Mouse (Mus musculus): Measurements from ENCODE around the gene E130309D02Rik. TPM values are rescaled to one million over a fixed set of nuclear protein-coding genes. Genes with fewer than 3 reads are reported as not detected.

The E130309D02Rik gene
- polyA plus RNA-seq, 1 experiment: 18.1 TPM

GRCm38 (mm10) chr5:143269363-143270150, 45.6 kb downstream of the E130309D02Rik start, which contains the start of gene Zfp316:
Gene Zfp316, minus strand, starts transcription at chr5:143270022.
- H3K4me3 ChIP-seq (ENCODE audit: insufficient read depth, low read depth, low read length): peak within 1 kb of the TSS; percentile 76
- TF ChIP-seq CTCF (conservative IDR thresholded peaks at IDR 0.05; ENCODE audit: insufficient read depth, insufficient read length, low read depth, low read length) (no peak), POLR2A (IDR thresholded peaks at IDR 0.05; ENCODE audit: low read depth, low read length) (peak; percentile 68)
- peak; percentile 73 for DNase-seq
- no peaks in the 10 kb centered on the region for H3K27me3 ChIP-seq (replicated peaks; ENCODE audit: control insufficient read depth, insufficient read depth, low read length)
- WGBS: under 1% methylated on average over 79 of the region's 79 CpGs
- H3K36me3 ChIP-seq (ENCODE audit: control insufficient read depth, insufficient read depth, low read length): no peaks in the 10 kb centered on the region
- H3K27ac ChIP-seq (ENCODE audit: insufficient read depth, low read depth, low read length): no peak within 1 kb of the TSS
- H3K4me1 ChIP-seq (ENCODE audit: control insufficient read depth, insufficient read depth, low read length): no peaks in the 10 kb centered on the region

- no peaks in the 10 kb centered on the region for H3K4me1 ChIP-seq (ENCODE audit: control insufficient read depth, insufficient read depth, low read length)
- H3K27me3 ChIP-seq (replicated peaks; ENCODE audit: control insufficient read depth, insufficient read depth, low read length): no peaks in the 10 kb centered on the region
- H3K27ac ChIP-seq (ENCODE audit: insufficient read depth, low read depth, low read length): no peak overlapping the region
- TF ChIP-seq POLR2A (IDR thresholded peaks at IDR 0.05; ENCODE audit: low read depth, low read length): no peak
- TF ChIP-seq CTCF (conservative IDR thresholded peaks at IDR 0.05; ENCODE audit: insufficient read depth, insufficient read length, low read depth, low read length): no peak
- 25% methylated on average over 8 of the region's 8 CpGs for WGBS
- no peak for DNase-seq
- no peaks in the 10 kb centered on the region for H3K36me3 ChIP-seq (ENCODE audit: control insufficient read depth, insufficient read depth, low read length)
- H3K4me3 ChIP-seq (ENCODE audit: insufficient read depth, low read depth, low read length): peak overlapping the region; percentile 76
Measured at GRCm38 (mm10) chr5:143268985-143269362, 46.2 kb downstream of the E130309D02Rik start.

- TF ChIP-seq CTCF (conservative IDR thresholded peaks at IDR 0.05; ENCODE audit: insufficient read depth, insufficient read length, low read depth, low read length) (no peak), POLR2A (IDR thresholded peaks at IDR 0.05; ENCODE audit: low read depth, low read length) (no peak)
- Histone ChIP-seq H3K27ac (ENCODE audit: insufficient read depth, low read depth, low read length) (no peak overlapping the region), H3K36me3 (ENCODE audit: control insufficient read depth, insufficient read depth, low read length) (no peaks in the 10 kb centered on the region), H3K4me1 (ENCODE audit: control insufficient read depth, insufficient read depth, low read length) (no peaks in the 10 kb centered on the region), H3K27me3 (replicated peaks; ENCODE audit: control insufficient read depth, insufficient read depth, low read length) (no peaks in the 10 kb centered on the region), H3K4me3 (ENCODE audit: insufficient read depth, low read depth, low read length) (no peak overlapping the region)
- no peak for DNase-seq
- WGBS: 95% methylated on average over 6 of the region's 6 CpGs
Measured at GRCm38 (mm10) chr5:143266794-143267193, 48.4 kb downstream of the E130309D02Rik start.

- TF ChIP-seq CTCF (conservative IDR thresholded peaks at IDR 0.05; ENCODE audit: insufficient read depth, insufficient read length, low read depth, low read length) (no peak), POLR2A (IDR thresholded peaks at IDR 0.05; ENCODE audit: low read depth, low read length) (no peak)
- 35% methylated on average over 1 of the region's 1 CpGs for WGBS
- Histone ChIP-seq H3K4me1 (ENCODE audit: control insufficient read depth, insufficient read depth, low read length) (no peaks in the 10 kb centered on the region), H3K27ac (ENCODE audit: insufficient read depth, low read depth, low read length) (no peak overlapping the region), H3K27me3 (replicated peaks; ENCODE audit: control insufficient read depth, insufficient read depth, low read length) (no peaks in the 10 kb centered on the region), H3K36me3 (ENCODE audit: control insufficient read depth, insufficient read depth, low read length) (no peaks in the 10 kb centered on the region), H3K4me3 (ENCODE audit: insufficient read depth, low read depth, low read length) (no peak overlapping the region)
- DNase-seq: no peak
Measured at GRCm38 (mm10) chr5:143265409-143265808, 49.8 kb downstream of the E130309D02Rik start.

GRCm38 (mm10) chr5:143264689-143265088, 50.5 kb downstream of the E130309D02Rik start:
- H3K4me1 ChIP-seq (ENCODE audit: control insufficient read depth, insufficient read depth, low read length): no peaks in the 10 kb centered on the region
- TF ChIP-seq POLR2A (IDR thresholded peaks at IDR 0.05; ENCODE audit: low read depth, low read length) (no peak), CTCF (conservative IDR thresholded peaks at IDR 0.05; ENCODE audit: insufficient read depth, insufficient read length, low read depth, low read length) (no peak)
- no peak overlapping the region for H3K4me3 ChIP-seq (ENCODE audit: insufficient read depth, low read depth, low read length)
- 88% methylated on average over 10 of the region's 10 CpGs for WGBS
- no peaks in the 10 kb centered on the region for H3K36me3 ChIP-seq (ENCODE audit: control insufficient read depth, insufficient read depth, low read length)
- no peak for DNase-seq
- no peaks in the 10 kb centered on the region for H3K27me3 ChIP-seq (replicated peaks; ENCODE audit: control insufficient read depth, insufficient read depth, low read length)
- H3K27ac ChIP-seq (ENCODE audit: insufficient read depth, low read depth, low read length): no peak overlapping the region

GRCm38 (mm10) chr5:143261636-143262035, 53.5 kb downstream of the E130309D02Rik start:
- WGBS: 92% methylated on average over 8 of the region's 8 CpGs
- DNase-seq: no peak
- Histone ChIP-seq H3K27me3 (replicated peaks; ENCODE audit: control insufficient read depth, insufficient read depth, low read length) (no peaks in the 10 kb centered on the region), H3K4me1 (ENCODE audit: control insufficient read depth, insufficient read depth, low read length) (no peaks in the 10 kb centered on the region), H3K4me3 (ENCODE audit: insufficient read depth, low read depth, low read length) (no peak overlapping the region), H3K27ac (ENCODE audit: insufficient read depth, low read depth, low read length) (no peak overlapping the region), H3K36me3 (ENCODE audit: control insufficient read depth, insufficient read depth, low read length) (no peaks in the 10 kb centered on the region)
- no peak for TF ChIP-seq POLR2A (IDR thresholded peaks at IDR 0.05; ENCODE audit: low read depth, low read length)
- no peak for TF ChIP-seq CTCF (conservative IDR thresholded peaks at IDR 0.05; ENCODE audit: insufficient read depth, insufficient read length, low read depth, low read length)

- no peak for DNase-seq
- H3K27me3 ChIP-seq (replicated peaks; ENCODE audit: control insufficient read depth, insufficient read depth, low read length): no peaks in the 10 kb centered on the region
- WGBS: 95% methylated on average over 5 of the region's 5 CpGs
- no peak overlapping the region for H3K27ac ChIP-seq (ENCODE audit: insufficient read depth, low read depth, low read length)
- no peak overlapping the region for H3K4me3 ChIP-seq (ENCODE audit: insufficient read depth, low read depth, low read length)
- H3K4me1 ChIP-seq (ENCODE audit: control insufficient read depth, insufficient read depth, low read length): no peaks in the 10 kb centered on the region
- peaks cover 4% of the 10 kb centered on the region; the same call in 1 of the 2 replicates for H3K36me3 ChIP-seq (ENCODE audit: control insufficient read depth, insufficient read depth, low read length)
- no peak for TF ChIP-seq POLR2A (IDR thresholded peaks at IDR 0.05; ENCODE audit: low read depth, low read length)
- no peak for TF ChIP-seq CTCF (conservative IDR thresholded peaks at IDR 0.05; ENCODE audit: insufficient read depth, insufficient read length, low read depth, low read length)
Measured at GRCm38 (mm10) chr5:143255802-143256201, 59.4 kb downstream of the E130309D02Rik start.

Data from kidney, adult 2 months (tissue).